Comparison of ENCODE assay signal across 8 mouse cellular contexts in genomic region chr19:45560153-45560890, GRCm38 (mm10). TPM values are rescaled to one million over a fixed set of nuclear protein-coding genes. Genes with fewer than 3 reads are reported as not detected.
DNase-seq lines count a peak whose midpoint lies in the region; ATAC-seq and TF ChIP-seq lines count a peak whose summit lies in the region.

Poll (minus strand) TSS chr19:45560531.
Gm17018 (plus strand) TSS chr19:45560615.

- peaks cover 14% of the 10 kb centered on the region for H3K36me3 ChIP-seq in embryonic facial prominence, embryonic 13.5 days
- H3K36me3 ChIP-seq in heart, adult 2 months (ENCODE audit: control insufficient read depth, insufficient read depth, low read length), result no peaks in the 10 kb centered on the region; the same call in 1 of the 2 replicates
- no peaks in the 10 kb centered on the region; the same call in 1 of the 2 replicates for H3K36me3 ChIP-seq in limb, embryonic 14.5 days (ENCODE audit: control insufficient read depth, insufficient read depth, low read length)
- no peaks in the 10 kb centered on the region for H3K36me3 ChIP-seq in midbrain, embryonic 16.5 days (ENCODE audit: control insufficient read depth, insufficient read depth, low read length)

- peak within 1 kb of the TSS; percentile 90 for H3K9ac ChIP-seq in embryonic facial prominence, embryonic 13.5 days
- H3K9ac ChIP-seq in heart, adult 2 months (ENCODE audit: low read depth, low read length), result peak within 1 kb of the TSS; percentile 98
- H3K9ac ChIP-seq in limb, embryonic 14.5 days (ENCODE audit: low read depth, low read length, severe bottlenecking), result peak within 1 kb of the TSS; percentile 74
- peak within 1 kb of the TSS; percentile 68 for H3K9ac ChIP-seq in midbrain, embryonic 16.5 days (ENCODE audit: low read depth, low read length)

- peak; percentile 85 for DNase-seq in 3134 (ENCODE audit: extremely low read depth, insufficient read length, low spot score)
- peak; percentile 91 to 92 for DNase-seq in adrenal gland, postnatal 36 days
- DNase-seq in heart, adult 2 months, result peak; percentile 87 to 88
- DNase-seq in kidney, adult 8-10 months, result peak; percentile 76 to 77
- DNase-seq in limb, embryonic 14.5 days (ENCODE audit: low spot score), result peak; percentile 88
- peak; percentile 72 to 86 for DNase-seq in spleen, postnatal 10 days (ENCODE audit: low spot score in 2 of 2)

- H3K4me1 ChIP-seq in embryonic facial prominence, embryonic 13.5 days, result peaks cover 14% of the 10 kb centered on the region
- peaks cover 3% of the 10 kb centered on the region for H3K4me1 ChIP-seq in heart, adult 2 months (ENCODE audit: control insufficient read depth, insufficient read depth, low read length)
- H3K4me1 ChIP-seq in limb, embryonic 14.5 days (ENCODE audit: control insufficient read depth, insufficient read depth, low read length), result peaks cover 13% of the 10 kb centered on the region
- peaks cover 11% of the 10 kb centered on the region for H3K4me1 ChIP-seq in midbrain, embryonic 16.5 days (ENCODE audit: control insufficient read depth, insufficient read depth, low read length)

- peak within 1 kb of the TSS; percentile 78 for H3K27ac ChIP-seq in embryonic facial prominence, embryonic 13.5 days
- peak within 1 kb of the TSS; percentile 85 for H3K27ac ChIP-seq in heart, adult 2 months
- H3K27ac ChIP-seq in limb, embryonic 14.5 days (replicated peaks; ENCODE audit: low read depth, low read length), result peak within 1 kb of the TSS; percentile 50; the same call in 1 of the 2 replicates
- H3K27ac ChIP-seq in midbrain, embryonic 16.5 days (ENCODE audit: low read length), result peak within 1 kb of the TSS; percentile 53; the same call in 1 of the 2 replicates

- no peaks in the 10 kb centered on the region for H3K9me3 ChIP-seq in embryonic facial prominence, embryonic 13.5 days
- H3K9me3 ChIP-seq in limb, embryonic 14.5 days (ENCODE audit: control insufficient read depth, low read length), result no peaks in the 10 kb centered on the region
- H3K9me3 ChIP-seq in midbrain, embryonic 16.5 days (replicated peaks; ENCODE audit: control insufficient read depth, low read length, poor library complexity, severe bottlenecking), result no peaks in the 10 kb centered on the region

- H3K4me3 ChIP-seq in embryonic facial prominence, embryonic 13.5 days, result peak within 1 kb of the TSS; percentile 74
- peak within 1 kb of the TSS; percentile 92 for H3K4me3 ChIP-seq in heart, adult 2 months
- peak within 1 kb of the TSS; percentile 68 for H3K4me3 ChIP-seq in limb, embryonic 14.5 days (replicated peaks; ENCODE audit: low read length)
- peak within 1 kb of the TSS; percentile 82 for H3K4me3 ChIP-seq in midbrain, embryonic 16.5 days (ENCODE audit: low read depth, low read length)

- under 1% methylated on average over 35 of the region's 35 CpGs for WGBS in embryonic facial prominence, embryonic 13.5 days
- WGBS in heart, adult 2 months, result under 1% methylated on average over 35 of the region's 35 CpGs
- WGBS in limb, embryonic 14.5 days, result under 1% methylated on average over 35 of the region's 35 CpGs
- WGBS in midbrain, embryonic 16.5 days, result under 1% methylated on average over 35 of the region's 35 CpGs

- no peaks in the 10 kb centered on the region for H3K27me3 ChIP-seq in embryonic facial prominence, embryonic 13.5 days
- H3K27me3 ChIP-seq in heart, adult 2 months (ENCODE audit: control insufficient read depth, insufficient read depth, low read length), result no peaks in the 10 kb centered on the region
- no peaks in the 10 kb centered on the region for H3K27me3 ChIP-seq in limb, embryonic 14.5 days (ENCODE audit: control insufficient read depth, insufficient read depth, low read length)
- H3K27me3 ChIP-seq in midbrain, embryonic 16.5 days (ENCODE audit: control insufficient read depth, insufficient read depth, low read depth, low read length), result peaks cover 17% of the 10 kb centered on the region

- ATAC-seq in embryonic facial prominence, embryonic 13.5 days (ENCODE audit: insufficient number of reproducible peaks, insufficient read depth, low FRiP score, low TSS enrichment, low read depth), result peak; percentile 79
- ATAC-seq in limb, embryonic 14.5 days (ENCODE audit: low FRiP score, low read depth), result peak; percentile 90
- peak; percentile 93 for ATAC-seq in midbrain, embryonic 16.5 days

- H3K4me2 ChIP-seq in embryonic facial prominence, embryonic 13.5 days, result peak within 1 kb of the TSS; percentile 93
- peak within 1 kb of the TSS; percentile 94 for H3K4me2 ChIP-seq in limb, embryonic 14.5 days (replicated peaks; ENCODE audit: low read depth, low read length, severe bottlenecking)
- peak within 1 kb of the TSS; percentile 80 for H3K4me2 ChIP-seq in midbrain, embryonic 16.5 days (ENCODE audit: low read length)

- no peaks in the 10 kb centered on the region for H3K79me2 ChIP-seq in heart, adult 2 months (replicated peaks; ENCODE audit: control insufficient read depth, insufficient read depth, low read length)

- intact Hi-C loops in heart, adult 2 months (cut with DNase I), result no loop called here

- 0 out of 2 replicates have a peak, but pooled peaks have one; percentile 15 for TF ChIP-seq EP300 in heart, adult 2 months (IDR thresholded peaks at IDR 0.05; ENCODE audit: insufficient read depth, low read depth, low read length)

- no peak for TF ChIP-seq CTCF in heart, adult 2 months (IDR thresholded peaks at IDR 0.05)

- peak; percentile 78 for TF ChIP-seq POLR2A in heart, adult 2 months (IDR thresholded peaks at IDR 0.05; ENCODE audit: insufficient read depth, low read depth, low read length)
- TF ChIP-seq POLR2A in limb, embryonic 14.5 days (IDR thresholded peaks at IDR 0.05; ENCODE audit: borderline replicate concordance, extremely low read depth, insufficient read depth, insufficient read length), result no peak

RNA-seq across cellular contexts. Expression of gene Poll, which starts in this region (rescaled TPM):
- 10 to 100 TPM; 10.8 to 13.9 TPM for total RNA-seq in adrenal gland, postnatal 36 days (2021)
- polyA plus RNA-seq in embryonic facial prominence, embryonic 13.5 days (2015; fragmentation: Nextera tagmentation; extraction: Ambion mirVana), result 13.5 and 14.4 TPM in 2 replicates
- 1 to 10 TPM; 9.7 to 9.8 TPM for total RNA-seq in heart, adult 2 months (2021)
- polyA plus RNA-seq in heart, adult 2 months (2012; rRNA removed), result 9.5 and 10.7 TPM in 2 replicates
- polyA plus RNA-seq in limb, embryonic 14.5 days (2012; rRNA removed), result 12.5 and 14.5 TPM in 2 replicates
- polyA plus RNA-seq in limb, embryonic 14.5 days (2014; fragmentation: Nextera tagmentation; extraction: Ambion mirVana), result 12.3 and 14.0 TPM in 2 replicates
- polyA plus RNA-seq in midbrain, embryonic 16.5 days (2015; fragmentation: Nextera tagmentation; extraction: Ambion mirVana), result 12.7 and 13.3 TPM in 2 replicates

RNA-seq across cellular contexts. Expression of gene Gm17018, which starts in this region (rescaled TPM):
- 10 to 100 TPM; 30.3 to 30.5 TPM for total RNA-seq in adrenal gland, postnatal 36 days (2021)
- 45.5 and 45.6 TPM in 2 replicates for polyA plus RNA-seq in embryonic facial prominence, embryonic 13.5 days (2015; fragmentation: Nextera tagmentation; extraction: Ambion mirVana)
- total RNA-seq in heart, adult 2 months (2021), result 10 to 100 TPM; 22.1 to 22.4 TPM
- polyA plus RNA-seq in heart, adult 2 months (2012; rRNA removed), result 6.1 and 10.2 TPM in 2 replicates
- 12.1 and 15.9 TPM in 2 replicates for polyA plus RNA-seq in limb, embryonic 14.5 days (2012; rRNA removed)
- 39.6 and 41.2 TPM in 2 replicates for polyA plus RNA-seq in limb, embryonic 14.5 days (2014; fragmentation: Nextera tagmentation; extraction: Ambion mirVana)
- polyA plus RNA-seq in midbrain, embryonic 16.5 days (2015; fragmentation: Nextera tagmentation; extraction: Ambion mirVana), result 66.9 and 75.8 TPM in 2 replicates

Comparison
In these comparisons a context has a peak if more than half of its experiments do, and no peak if none do; other contexts are left out.
1. Peak in every context shown above with its lines: DNase-seq, ATAC-seq, H3K4me3 ChIP-seq and H3K27ac ChIP-seq.